Mouse (Mus musculus) stomach, postnatal 0 days (tissue): ENCODE measurements at regions not wholly inside any gene's neighbourhood (a gene's known extent, or its start where the extent isn't known, plus 50 kb on each side); places are given as distances from the start of the nearest gene placed in this dataset.

Source experiments
- ATAC-seq: fragments of 200-750 bp; cut with Nextera tagmentation; 2 replicates; pipeline ENCODE4 v1.8.0; 2017; ENCODE audit not compliant: low FRiP score, low TSS enrichment
- DNase-seq: peaks from one replicate; pipeline ENCODE4 v3.0.0-alpha.2; 2016; ENCODE audit warnings: low spot score
- H3K27ac ChIP-seq: fragments of 300-500 bp; sonication (generic); replicated peaks from 2 replicates; pipeline ENCODE4 v1.5.1; 2014; ENCODE audit warnings: mild to moderate bottlenecking, control low read depth
- H3K27me3 ChIP-seq: fragments of 300-500 bp; sonication (generic); 2 replicates; pipeline ENCODE4 v1.6.1; 2014; ENCODE audit warnings: low read length; ENCODE audit not compliant: control insufficient read depth, insufficient read depth
- H3K36me3 ChIP-seq: fragments of 300-500 bp; sonication (generic); 2 replicates; pipeline ENCODE4 v1.6.1; 2014; ENCODE audit warnings: low read length, mixed read lengths; ENCODE audit not compliant: control insufficient read depth, insufficient read depth
- H3K4me1 ChIP-seq: fragments of 300-500 bp; sonication (generic); replicated peaks from 2 replicates; pipeline ENCODE4 v1.6.1; 2014; ENCODE audit warnings: antibody characterized with exemption; ENCODE audit not compliant: control insufficient read depth, insufficient read depth
- H3K4me2 ChIP-seq: fragments of 300-500 bp; sonication (generic); replicated peaks from 2 replicates; pipeline ENCODE4 v1.6.1; 2014; ENCODE audit warnings: low read depth, mild to moderate bottlenecking, control low read depth, moderate library complexity
- H3K4me3 ChIP-seq: fragments of 300-500 bp; sonication (generic); 2 replicates; pipeline ENCODE4 v1.5.1; 2014; ENCODE audit warnings: low read depth, low read length, control low read depth
- H3K9ac ChIP-seq: fragments of 300-500 bp; sonication (generic); 2 replicates; pipeline ENCODE4 v1.6.1; 2014; ENCODE audit warnings: mild to moderate bottlenecking, low read length, control low read depth, mixed read lengths
- H3K9me3 ChIP-seq: fragments of 300-500 bp; sonication (generic); 2 replicates; pipeline ENCODE4 v1.6.1; 2016; ENCODE audit warnings: low read length; ENCODE audit not compliant: control insufficient read depth
- CTCF ChIP-seq: IDR thresholded peaks from 2 replicates; pipeline ENCODE4 v1.5.1; 2016; ENCODE audit warnings: antibody characterized with exemption, low read depth, mild to moderate bottlenecking, moderate library complexity
- EP300 ChIP-seq: optimal IDR thresholded peaks from 2 replicates; pipeline ENCODE3; 2016; ENCODE audit warnings: antibody characterized with exemption
- WGBS: fragments of 180-500 bp; shearing (Covaris S2); extraction: QIAGEN DNeasy Blood & Tissue Kit; methylation state at CpG from one replicate; pipeline ENCODE4 v1.1.7; 2014; 5-methylcytosine and 5-hydroxymethylcytosine counted together

- WGBS = 68% methylated on average over 6 of the region's 6 CpGs
- Histone ChIP-seq H3K36me3 (no peaks in the 10 kb centered on the region), H3K4me1 (no peaks in the 10 kb centered on the region), H3K4me2 (no peak overlapping the region), H3K27ac (no peak overlapping the region), H3K9ac (no peak overlapping the region), H3K27me3 (no peaks in the 10 kb centered on the region), H3K9me3 (no peaks in the 10 kb centered on the region), H3K4me3 (no peak overlapping the region)
- ATAC-seq (no peak), DNase-seq (no peak)
- TF ChIP-seq CTCF = no peak
- TF ChIP-seq EP300 = no peak
Observed at GRCm38 (mm10) chr16:74464290-74464689, 52.7 kb upstream of the Robo2 start.

GRCm38 (mm10) chr16:74462436-74462835 is 50.8 kb upstream of the Robo2 start:
- TF ChIP-seq EP300 = no peak
- no peak for TF ChIP-seq CTCF
- ATAC-seq (no peak), DNase-seq (no peak)
- H3K27me3 ChIP-seq = no peaks in the 10 kb centered on the region
- H3K4me1 ChIP-seq = no peaks in the 10 kb centered on the region
- H3K27ac ChIP-seq = no peak overlapping the region
- H3K36me3 ChIP-seq = no peaks in the 10 kb centered on the region
- 76% methylated on average over 3 of the region's 3 CpGs for WGBS
- H3K4me2 ChIP-seq = no peak overlapping the region
- no peak overlapping the region for H3K9ac ChIP-seq
- H3K9me3 ChIP-seq = no peaks in the 10 kb centered on the region
- H3K4me3 ChIP-seq = no peak overlapping the region
